Mouse (Mus musculus) ovary, postnatal 36 days (tissue): ENCODE results near the gene Trpv6.

Source experiments
- DNase-seq: peaks from one replicate; pipeline ENCODE4 v3.0.0; 2022; ENCODE audit warnings: low spot score, mixed read lengths

The Trpv6 gene

DNA sequence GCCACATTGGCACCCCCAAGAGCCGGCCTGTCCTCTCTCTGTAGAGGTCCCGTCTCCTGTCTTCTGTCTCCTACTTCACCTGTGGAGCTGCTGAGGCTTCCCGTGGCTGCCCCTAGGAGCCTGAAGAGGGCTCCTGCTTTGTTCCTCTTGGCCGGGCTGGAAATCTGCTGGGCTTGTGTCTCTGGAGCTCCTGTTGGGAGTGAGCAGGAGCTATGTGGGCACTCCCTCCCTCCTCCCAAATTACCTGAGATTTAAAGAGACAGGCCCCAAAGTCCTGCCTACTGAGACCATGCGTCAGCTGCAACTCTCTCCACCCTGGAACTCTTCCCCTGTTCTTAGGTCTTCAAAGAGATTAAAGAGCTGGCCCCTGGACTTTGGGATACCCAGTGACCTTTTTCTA is at the start of gene Trpv6:
Gene Trpv6 (minus strand): TSS at position 228 of the 400 bp plus-strand sequence.
- DNase-seq, result no peak

DNA sequence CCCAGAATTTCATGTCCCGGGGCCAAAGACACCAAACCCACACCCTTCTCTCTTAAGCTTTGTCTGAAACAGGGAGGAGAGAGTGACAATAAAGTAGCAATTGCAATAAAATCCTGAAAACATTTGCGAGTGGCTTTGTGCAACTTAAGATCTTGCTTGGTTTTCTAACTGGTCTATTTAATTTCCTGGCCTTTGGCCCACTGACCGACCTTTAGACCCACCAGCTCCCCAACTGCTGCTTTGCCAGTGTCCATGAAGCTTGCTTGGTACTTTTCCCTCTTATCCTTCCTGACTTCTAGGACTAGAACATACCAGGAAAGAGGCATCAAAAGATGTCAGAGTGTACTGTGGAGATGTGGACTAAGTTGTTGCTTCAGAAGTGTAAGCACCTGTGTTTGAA is 49.4 kb upstream of the Trpv6 start:
- no peak for DNase-seq

DNA sequence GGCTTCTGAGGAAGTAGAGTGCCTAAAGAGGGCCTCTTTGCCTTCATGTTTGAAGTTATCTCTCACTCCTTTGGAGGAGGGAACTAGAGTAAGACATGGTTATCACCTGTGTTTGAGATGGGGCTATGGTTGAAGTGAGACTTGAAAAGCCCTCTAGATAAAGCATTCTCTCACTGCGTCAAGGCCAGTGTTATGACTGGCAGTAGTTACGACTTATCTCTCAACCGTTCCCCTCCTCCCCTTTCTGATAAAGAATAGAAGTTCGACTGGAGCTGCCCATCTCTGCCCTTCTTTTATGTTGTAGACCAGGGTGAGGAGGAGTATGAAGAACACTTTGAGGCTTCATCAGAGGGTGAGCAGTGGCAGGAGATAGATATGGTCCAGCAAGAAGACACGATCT is 48.7 kb upstream of the Trpv6 start:
- DNase-seq, result no peak

DNA sequence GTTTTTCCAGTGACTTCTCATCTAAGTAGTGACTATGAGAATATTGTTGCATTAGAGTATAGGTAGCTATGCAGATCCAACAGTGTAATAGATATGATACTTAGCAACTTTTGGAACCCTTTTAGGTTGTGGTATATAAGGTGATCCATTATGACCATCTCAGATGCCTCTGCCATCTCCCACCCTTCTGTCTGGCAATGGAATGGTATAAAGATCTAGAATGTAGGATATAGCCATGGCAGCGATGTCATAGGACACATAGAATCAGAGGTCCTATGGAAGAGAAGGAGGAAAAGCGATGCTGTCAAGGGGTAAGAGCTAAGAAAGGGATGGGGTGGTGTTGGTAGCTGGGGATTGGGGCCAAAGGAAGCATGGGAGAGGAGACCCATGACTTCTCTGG is 47.9 kb upstream of the Trpv6 start, which contains the start of gene Llcfc1:
Gene Llcfc1 (plus strand): TSS at position 301 of the 400 bp plus-strand sequence.
- DNase-seq, result no peak

DNA sequence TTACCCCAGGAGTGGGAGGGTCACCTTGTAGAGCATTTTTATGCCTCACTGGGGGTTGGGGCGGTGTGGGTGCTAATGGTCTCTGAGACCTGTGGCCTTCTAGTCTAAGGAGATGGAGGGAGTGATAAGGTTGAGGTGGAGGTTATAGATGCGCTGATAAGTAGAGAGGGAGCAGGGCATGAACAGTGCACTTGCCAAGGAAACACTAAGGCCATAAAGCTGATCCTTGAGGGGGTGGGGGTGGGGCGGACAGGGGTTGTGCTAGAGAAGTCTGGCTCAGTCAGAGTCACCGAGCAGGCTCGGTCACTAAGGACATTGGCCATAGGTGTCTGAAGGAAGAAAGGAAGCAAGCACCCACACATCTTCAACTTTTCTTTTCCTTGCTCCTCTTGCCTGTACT is 45.5 kb upstream of the Trpv6 start:
- DNase-seq, result no peak

DNA sequence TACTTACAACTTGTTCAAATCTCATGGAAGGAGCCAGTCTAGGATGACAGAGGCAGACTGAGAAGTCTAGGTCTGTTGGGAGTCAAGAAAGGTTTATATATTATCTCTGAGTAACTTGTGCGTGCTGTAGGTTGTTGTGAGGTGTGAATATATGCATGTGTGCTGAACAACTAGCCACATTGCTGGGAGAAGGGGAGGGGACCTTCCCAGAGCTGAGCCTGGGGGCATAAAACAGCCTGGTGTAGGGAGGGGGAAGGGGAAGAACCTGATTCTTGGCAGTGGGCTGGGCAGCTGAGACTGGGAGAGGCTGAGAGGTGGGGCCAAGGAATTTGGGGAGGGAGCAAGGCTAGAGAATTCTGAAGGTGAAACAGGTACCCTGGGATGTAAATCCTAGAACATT is 44.5 kb upstream of the Trpv6 start, which contains the start of gene Trpv5:
Gene Trpv5 (minus strand): TSS at position 101 of the 400 bp plus-strand sequence.
- DNase-seq, result no peak

DNA sequence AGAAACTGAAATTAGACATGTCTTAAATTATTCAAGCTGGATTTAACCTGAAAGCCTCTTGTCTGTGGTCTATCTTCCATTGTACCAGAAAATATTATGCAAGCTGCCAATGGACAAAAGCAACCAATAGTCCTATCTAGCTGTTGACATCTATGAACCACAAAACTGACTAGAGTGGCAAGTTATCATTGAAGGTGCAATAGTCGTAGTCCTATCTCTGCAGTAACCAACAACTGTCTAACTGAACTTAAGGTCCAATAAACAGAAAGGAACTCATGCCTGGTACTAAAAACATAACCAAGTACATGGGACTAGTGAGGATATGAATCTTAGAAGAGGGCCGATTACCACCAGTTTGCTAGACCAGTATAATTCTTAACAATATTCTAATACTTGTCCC is 40.3 kb upstream of the Trpv6 start:
- no peak for DNase-seq

DNA sequence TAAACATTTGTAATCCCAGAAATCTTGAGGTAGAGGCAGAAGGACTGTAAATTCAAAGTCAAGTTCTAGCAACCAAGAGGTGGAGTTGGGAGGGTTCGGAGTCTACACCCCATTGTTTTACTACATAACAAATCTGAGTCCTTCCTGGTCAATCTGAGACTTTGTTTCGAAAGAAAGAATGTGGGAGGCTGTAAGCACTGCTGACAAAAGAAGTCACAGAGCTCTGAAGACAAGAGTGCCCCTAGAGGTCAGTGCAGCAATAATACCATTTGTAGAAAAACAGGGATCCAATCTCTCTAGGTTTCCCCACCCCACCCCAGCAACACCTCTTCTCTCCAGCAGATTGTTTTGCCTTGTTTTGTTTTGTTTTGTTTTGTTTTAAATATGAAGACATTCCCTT is 26.1 kb upstream of the Trpv6 start:
- DNase-seq, result no peak

DNA sequence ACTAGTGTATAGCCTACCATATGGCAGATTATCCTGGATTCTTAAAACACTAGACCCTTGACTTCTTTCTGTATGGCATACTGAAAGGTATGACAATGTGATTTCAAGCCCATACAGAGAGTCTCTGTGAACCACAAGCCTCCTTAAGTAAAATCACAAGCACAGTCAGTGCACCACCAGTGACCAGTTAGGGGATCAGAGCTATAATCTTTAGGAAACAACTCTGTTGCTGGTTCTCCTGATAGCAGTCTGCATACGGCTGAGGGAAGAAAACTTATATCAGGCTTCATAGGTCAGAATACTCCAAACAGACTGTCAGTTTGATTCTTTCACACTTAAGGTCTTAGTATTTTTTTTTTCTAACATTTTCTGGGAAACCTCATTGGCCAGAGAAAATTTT is 22.3 kb upstream of the Trpv6 start:
- no peak for DNase-seq

DNA sequence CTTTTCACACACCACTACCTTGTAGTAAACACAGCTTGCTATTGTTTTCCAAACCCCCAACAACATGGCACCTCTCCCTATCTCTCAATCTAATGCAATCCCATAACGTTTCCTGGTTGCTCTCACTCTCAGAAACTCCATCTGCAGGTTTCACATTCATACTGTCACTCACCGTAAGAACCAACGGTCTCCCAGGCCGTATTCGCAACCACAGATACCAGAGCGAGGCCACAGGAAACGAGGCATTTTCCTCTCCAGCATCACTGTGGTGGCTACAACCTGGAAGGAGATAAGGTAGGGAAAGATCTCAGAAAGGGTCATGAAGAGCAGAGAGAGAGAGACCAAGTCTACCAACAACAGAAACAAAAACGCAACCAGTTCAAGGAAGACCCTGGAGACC is 18.4 kb upstream of the Trpv6 start:
- no peak for DNase-seq

DNA sequence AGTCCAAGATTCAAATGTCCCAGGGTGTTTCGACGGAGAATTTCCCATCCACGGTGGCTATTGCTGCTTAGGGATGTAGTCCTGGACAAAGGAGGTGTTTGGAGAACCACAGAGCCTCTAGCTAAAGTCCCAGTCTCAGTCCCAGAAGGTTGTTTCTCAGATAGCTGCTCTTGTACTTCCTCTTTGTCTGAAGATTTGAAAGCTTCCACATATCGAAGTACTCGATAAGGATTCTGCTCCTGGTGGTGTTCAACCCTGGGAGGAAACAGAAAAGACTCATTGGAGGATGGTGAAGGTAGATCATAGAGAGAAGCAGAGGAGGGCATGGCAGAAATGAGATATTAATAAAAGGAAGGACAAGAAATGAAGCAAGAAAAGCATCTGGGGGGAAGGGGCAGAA is 17.0 kb upstream of the Trpv6 start:
- DNase-seq, result no peak

DNA sequence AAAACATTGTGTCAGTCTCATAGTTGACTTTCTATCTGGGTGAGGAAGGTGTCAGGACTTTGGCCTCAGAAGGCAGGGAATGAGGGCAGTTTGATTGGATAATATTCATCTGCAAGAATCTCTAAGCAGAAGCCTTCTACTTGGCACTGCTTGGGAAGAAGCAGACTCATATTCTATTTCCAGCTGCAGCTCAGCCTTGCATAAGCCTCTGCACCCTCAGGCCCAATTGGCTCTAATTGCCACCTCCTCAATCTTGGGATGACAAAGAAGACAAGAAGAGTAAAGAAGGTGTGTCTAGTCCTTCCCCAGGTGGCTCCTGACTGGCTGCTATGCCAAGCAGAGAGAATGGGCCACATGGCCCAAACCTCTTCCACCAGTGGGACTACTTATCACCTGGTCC is 10.5 kb upstream of the Trpv6 start:
- DNase-seq, result no peak

DNA sequence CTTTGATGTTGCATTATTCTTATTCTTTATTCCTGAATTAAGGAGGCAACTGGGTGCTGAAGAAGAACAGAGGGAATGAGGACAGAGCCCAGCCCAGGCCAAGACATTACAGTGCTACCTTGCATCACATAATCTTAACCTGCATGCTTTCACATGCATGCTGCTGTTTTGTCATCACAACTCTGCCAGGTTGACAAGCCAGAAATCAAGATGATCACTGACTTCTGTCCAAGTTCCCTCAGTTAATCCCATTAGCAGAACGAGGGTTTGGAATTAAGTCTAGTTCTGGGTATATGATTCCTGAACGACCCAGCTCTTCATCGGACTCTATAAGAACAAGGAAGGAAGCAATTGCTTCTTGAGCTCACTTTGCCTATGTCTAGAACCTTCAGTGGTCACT is 10.0 kb upstream of the Trpv6 start:
- no peak for DNase-seq

DNA sequence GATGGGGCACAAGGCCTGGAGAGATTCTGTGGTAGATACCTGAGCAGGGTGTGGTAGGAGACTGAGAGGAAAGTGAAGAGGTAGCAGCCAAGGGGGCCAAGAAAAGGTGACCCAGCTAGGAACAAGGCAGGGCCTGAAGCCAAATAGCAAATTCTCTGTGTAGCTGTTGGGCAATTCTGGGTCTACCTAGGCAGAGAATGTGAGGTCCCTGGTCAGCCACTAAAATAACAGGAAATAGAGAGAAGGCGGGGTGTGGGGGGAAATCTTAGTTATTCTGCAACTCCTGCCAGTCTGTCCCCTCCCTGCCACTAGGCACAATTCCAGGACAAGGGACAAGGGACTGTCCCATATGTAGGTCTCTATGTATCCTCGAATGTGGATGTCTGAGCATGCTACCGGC is 7.0 kb upstream of the Trpv6 start:
- DNase-seq, result no peak

DNA sequence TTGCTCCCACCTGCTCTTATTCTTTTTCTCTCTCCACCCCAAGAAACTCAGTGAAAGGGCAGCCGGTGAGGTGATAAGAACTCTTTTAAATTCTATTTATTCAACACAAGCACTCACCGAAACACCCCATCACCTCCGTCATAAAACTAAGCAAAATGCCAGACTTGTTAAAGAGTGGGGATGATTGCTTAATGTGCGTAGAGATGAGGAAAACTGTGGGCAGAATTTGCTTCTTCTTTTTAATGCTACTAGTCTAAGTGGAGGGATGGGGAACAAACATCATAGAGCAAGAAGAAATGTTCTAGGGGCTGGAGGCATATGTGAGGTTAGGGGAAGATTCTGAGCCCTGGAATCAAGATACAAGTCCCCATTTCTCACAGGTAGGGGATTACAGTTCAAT is 6.6 kb upstream of the Trpv6 start:
- DNase-seq, result no peak

DNA sequence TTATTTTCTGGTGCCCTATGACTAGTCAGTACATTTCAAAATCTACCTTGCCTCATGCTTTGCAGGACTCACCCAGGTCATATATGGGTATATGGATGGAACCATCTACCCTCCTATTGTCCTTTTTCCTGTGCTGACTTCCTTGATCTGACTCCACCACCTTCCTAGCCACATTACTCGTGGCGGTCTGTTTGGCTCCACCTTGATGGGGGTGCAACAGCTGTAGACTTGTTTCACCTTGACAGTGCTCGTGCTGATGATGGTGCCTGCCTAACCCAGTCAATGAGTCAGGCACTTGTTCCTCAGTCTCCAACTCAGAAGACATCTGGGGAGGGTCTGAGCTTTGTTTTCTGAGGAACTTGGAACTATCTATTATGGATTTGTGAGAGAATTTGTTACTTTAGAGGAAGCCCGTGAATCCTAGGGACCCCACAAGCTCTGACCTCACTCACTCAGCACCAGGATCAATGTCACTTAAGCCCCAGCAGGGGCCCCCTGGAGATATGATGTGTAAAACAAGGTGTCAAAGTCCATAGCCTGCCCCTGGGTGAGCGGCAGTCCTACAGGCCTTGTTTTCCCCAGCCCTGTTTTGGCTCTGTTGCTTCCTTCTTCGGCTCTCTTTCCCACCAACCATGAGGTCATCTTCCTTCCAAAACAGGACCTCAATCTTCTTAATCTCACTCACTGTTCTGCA is 5.1 kb upstream of the Trpv6 start:
- DNase-seq, result no peak

DNA sequence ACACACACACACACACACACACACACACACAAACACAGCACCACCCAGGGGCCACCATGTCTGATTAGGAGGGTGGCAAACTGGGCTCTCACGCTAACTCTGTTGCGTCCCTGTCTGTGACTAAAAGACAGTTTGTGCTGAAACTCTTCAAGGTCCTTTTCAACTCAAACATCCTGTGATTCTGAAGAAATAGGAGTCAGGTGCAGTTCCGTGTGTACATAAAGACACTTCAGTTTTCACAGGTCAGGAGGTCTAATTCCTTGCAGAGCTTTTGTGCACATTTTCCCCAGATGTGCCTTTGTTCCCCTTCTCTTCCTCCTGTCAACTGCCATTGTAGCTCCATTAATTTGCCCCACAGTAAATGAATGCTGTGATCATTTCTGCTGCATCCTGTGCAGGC is 4.2 kb upstream of the Trpv6 start:
- no peak for DNase-seq

DNA sequence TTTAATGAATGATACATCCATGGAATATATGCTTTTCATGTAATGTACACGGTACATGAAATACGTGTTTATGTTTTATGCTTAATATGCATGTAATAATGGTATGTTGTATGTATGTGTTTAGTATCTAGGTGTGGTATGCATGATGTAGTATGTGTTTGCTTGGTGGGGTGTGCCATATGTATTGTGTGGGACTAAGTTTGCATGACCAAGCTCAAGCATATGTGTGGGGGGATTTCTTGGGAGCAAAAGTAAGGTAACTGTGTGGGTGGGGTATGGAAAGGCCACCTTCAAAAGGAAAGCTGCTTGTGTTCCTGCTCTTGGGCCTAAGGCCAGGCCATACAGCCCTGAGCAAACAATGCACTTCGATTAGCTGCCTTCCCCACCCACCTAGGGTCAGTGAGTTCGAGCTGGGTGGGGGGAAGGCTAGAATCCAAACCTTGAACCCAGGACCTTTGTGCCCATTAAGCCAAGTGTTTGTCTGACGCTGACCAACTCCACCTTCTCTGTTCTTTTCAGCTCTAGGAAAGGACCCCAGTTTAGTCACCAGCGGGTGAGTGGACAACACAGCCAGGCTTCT is 1.8 kb upstream of the Trpv6 start:
- DNase-seq, result no peak

DNA sequence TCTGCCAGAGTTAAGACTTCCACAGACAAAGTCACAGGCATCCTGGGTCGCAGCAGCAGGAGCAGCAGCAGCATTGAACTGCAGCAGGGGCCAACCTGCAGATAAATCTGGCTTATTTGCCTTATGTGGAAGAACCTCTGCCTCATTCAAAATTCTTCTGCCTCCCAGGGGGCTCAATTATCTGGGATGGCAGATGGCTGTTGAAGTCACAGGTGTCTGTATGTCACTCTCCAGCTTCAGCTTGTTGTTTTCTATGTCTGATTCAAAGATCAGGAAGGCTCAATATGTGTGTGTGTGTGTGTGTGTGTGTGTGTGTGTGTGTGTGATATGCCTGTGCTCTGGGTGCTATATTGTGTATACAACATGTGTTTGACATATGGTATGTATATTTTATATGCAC is 1.2 kb upstream of the Trpv6 start:
- no peak for DNase-seq

DNA sequence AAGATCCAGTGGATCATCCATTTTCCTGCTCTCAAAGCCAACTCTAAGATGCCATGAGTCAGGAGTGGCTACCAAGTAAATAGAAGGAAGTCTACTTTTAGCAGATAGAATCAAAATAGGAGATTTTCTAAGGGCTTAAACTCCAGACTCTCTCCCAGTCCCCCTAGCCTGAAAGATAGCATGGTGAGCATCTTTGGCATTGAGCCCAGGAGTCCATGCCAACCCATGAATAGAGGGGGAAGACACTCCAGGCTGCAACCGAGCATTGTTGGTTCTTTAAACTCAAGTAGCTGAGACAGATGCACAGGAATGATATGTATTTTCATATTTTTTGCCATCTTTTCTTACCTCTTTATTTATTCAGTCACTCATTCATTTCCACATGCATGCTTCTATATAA is 994 bp downstream of the Trpv6 start:
- DNase-seq, result no peak

DNA sequence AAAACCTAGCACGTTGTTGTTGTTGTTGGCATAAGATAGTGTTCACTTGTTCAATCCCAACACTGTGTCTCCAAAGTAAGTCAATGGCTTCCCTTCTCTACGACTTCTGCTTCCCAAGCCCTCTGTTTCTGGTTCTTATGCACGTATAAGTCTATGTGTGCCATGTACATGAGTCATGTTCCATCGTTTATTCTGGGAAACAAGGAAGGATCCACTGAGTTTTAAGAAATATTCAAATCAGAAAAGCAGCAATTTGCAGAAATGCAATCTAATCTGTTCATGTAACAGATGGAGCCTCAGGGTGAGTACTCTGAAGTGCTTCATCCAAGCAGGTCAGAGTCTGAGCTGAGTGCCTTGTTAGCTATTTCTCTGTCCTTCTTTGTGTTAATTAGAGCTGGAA is 4.7 kb downstream of the Trpv6 start:
- DNase-seq, result no peak

DNA sequence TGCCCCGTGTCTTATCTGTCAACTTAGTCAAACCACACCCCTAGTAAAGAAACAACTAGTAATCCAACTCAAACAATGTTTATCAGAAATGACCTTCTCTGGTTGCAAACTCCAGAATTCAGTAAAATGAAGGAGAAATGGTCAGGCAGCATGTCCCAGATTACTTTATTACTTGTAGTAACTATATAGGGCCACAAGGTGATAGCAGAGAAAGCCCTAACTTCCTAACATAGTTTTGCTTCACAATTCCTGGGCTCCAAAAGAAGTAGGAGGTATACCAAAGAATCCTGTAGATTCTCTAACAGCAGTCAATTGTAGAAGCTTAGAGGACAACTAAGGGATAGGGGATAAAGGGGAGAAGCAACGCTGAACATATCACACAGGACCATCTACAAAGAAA is 5.4 kb downstream of the Trpv6 start:
- DNase-seq, result no peak

DNA sequence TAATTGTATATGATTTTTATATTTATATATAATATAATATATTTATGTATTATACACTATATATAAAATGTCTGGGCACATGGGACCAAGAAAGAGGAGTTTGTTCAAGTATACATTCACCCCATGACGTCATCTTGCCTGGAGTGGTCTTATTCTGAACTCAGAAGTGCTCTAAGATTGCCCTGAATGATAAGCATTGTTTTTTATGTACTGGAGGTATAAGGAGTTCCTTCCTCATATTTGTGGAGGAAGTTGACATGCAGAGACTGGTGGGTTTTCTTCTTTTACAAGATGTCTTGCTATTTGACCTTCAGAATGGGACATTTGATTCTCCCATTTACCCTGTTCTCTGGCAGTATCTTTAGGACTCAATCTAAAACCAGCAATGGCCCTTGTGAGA is 8.0 kb downstream of the Trpv6 start:
- DNase-seq, result no peak

DNA sequence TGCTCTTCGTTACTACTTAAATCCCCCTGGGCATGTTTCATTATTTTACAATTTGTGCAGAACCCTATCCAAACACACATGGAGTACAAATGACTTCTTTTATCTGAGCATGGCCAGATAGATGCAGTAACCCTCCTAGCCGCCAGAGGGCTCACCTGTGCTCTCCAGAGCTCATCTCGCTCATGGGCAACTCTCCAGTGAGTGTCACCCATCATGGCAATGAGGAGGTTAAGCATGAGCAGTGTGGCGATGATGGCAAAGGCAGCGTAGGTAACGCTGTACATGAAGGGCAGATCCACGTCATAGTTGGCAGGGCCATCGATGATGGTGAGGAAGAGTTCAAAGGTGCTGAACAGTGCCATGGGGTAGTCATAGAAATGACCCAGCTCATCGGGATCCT is 13.5 kb downstream of the Trpv6 start:
- no peak for DNase-seq
